Mouse (Mus musculus): Measurements from ENCODE around the gene Sema3f.

DNA sequence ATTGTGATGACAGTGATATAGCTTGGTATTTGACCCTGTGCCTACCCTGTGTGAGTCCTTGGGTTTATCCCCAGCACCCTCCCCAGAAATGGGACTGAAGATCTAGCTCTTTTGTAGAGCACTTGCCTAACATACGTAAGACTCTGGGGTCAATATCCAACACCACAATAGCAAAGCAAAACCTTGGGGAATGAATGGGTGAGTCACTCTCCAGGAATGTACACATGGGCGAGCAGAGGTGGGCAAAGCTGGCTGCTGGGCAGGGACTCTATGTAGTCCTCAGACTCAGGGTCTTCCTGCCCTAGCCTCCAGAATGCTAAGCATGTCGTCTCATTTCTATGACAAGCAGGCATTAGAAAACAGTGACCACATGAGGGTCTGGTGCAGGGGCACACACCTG lies 61.5 kb downstream of the Sema3f start:
- no peak for TF ChIP-seq CTCF (IDR thresholded peaks at IDR 0.05; ENCODE audit: low read depth)
- no peak for TF ChIP-seq EP300 (IDR thresholded peaks at IDR 0.05; ENCODE audit: low read depth)
